Comparison of ENCODE assay signal across 9 mouse cellular contexts in genomic region chr7:4811131-4811530, GRCm38 (mm10). TPM values are rescaled to one million over a fixed set of nuclear protein-coding genes. Genes with fewer than 3 reads are reported as not detected.
DNase-seq lines count a peak whose midpoint lies in the region; ATAC-seq and TF ChIP-seq lines count a peak whose summit lies in the region.
"Not testable (repeated sequence)": the region's sequence is repeated elsewhere in the genome, so short reads cannot be mapped to it uniquely, and the experiment has no call there.
"Had no signal": no experiment of that assay in that cellular context is flagged by ENCODE, and none has a peak within 500 bp of the region (broad histone marks: within the 10 kb centered on the region; RNA-seq: fewer than 3 reads in every experiment).

No protein-coding gene starts in this region.

- peak overlapping the region; percentile 98 for H3K27ac ChIP-seq in embryonic facial prominence, embryonic 10.5 days (replicated peaks)
- not testable (repeated sequence) for H3K27ac ChIP-seq in forebrain, embryonic 15.5 days (replicated peaks); hindbrain, embryonic 11.5 days (ENCODE audit: low read depth, low read length); midbrain, embryonic 12.5 days (replicated peaks); spleen, adult 2 months (ENCODE audit: insufficient read depth, low read length)
- H3K27ac ChIP-seq in kidney, embryonic 15.5 days, result 0 out of 2 replicates have a peak overlapping the region, but pooled peaks have one; percentile 98
- H3K27ac ChIP-seq in liver, embryonic 13.5 days, result peak overlapping the region; percentile 92

- WGBS in embryonic facial prominence, embryonic 10.5 days, result 44% methylated on average over 10 of the region's 10 CpGs
- 33% methylated on average over 10 of the region's 10 CpGs for WGBS in forebrain, embryonic 15.5 days
- 44% methylated on average over 10 of the region's 10 CpGs for whole genome bisulfite sequencing in hindbrain, embryonic 11.5 days
- 39% methylated on average over 10 of the region's 10 CpGs for WGBS in kidney, embryonic 15.5 days
- WGBS in liver, embryonic 13.5 days (ENCODE audit: insufficient replicate concordance), result 15% methylated on average over 10 of the region's 10 CpGs
- 39% methylated on average over 10 of the region's 10 CpGs for WGBS in midbrain, embryonic 12.5 days
- WGBS in spleen, adult 2 months, result 28% methylated on average over 10 of the region's 10 CpGs

- not testable (repeated sequence) for TF ChIP-seq POLR2A in spleen, adult 2 months (IDR thresholded peaks at IDR 0.05; ENCODE audit: low read depth, low read length)

- DNase-seq in embryonic facial prominence, embryonic 10.5 days (ENCODE audit: low spot score); hindbrain, embryonic 11.5 days (ENCODE audit: low spot score); liver, embryonic 13.5 days; spleen, adult 2 months (ENCODE audit: low read depth in 1 of 2, low spot score in 2 of 2): not testable (repeated sequence)

- peaks cover 70% of the 10 kb centered on the region for H3K4me1 ChIP-seq in E14TG2a.4 (replicated peaks; ENCODE audit: low read depth, low read length)
- peaks cover 29% of the 10 kb centered on the region for H3K4me1 ChIP-seq in embryonic facial prominence, embryonic 10.5 days
- H3K4me1 ChIP-seq in forebrain, embryonic 15.5 days, result peaks cover 34% of the 10 kb centered on the region
- not testable (repeated sequence) for H3K4me1 ChIP-seq in hindbrain, embryonic 11.5 days (replicated peaks; ENCODE audit: control insufficient read depth, insufficient read depth, low read length); spleen, adult 2 months (ENCODE audit: control insufficient read depth, insufficient read depth, insufficient read length)
- H3K4me1 ChIP-seq in kidney, embryonic 15.5 days, result peaks cover 28% of the 10 kb centered on the region
- peaks cover 55% of the 10 kb centered on the region for H3K4me1 ChIP-seq in liver, embryonic 13.5 days (replicated peaks)
- H3K4me1 ChIP-seq in midbrain, embryonic 12.5 days, result peaks cover 27% of the 10 kb centered on the region

- TF ChIP-seq CTCF in E14TG2a.4 (conservative IDR thresholded peaks at IDR 0.05; ENCODE audit: low read length); spleen, adult 2 months (IDR thresholded peaks at IDR 0.05; ENCODE audit: extremely low read depth, insufficient read depth, insufficient read length, insufficient replicate concordance): not testable (repeated sequence)

- peak overlapping the region; percentile 81 for H3K9ac ChIP-seq in forebrain, embryonic 15.5 days (replicated peaks)
- peak overlapping the region; percentile 99 for H3K9ac ChIP-seq in hindbrain, embryonic 11.5 days (ENCODE audit: low read depth, low read length)
- peak overlapping the region; percentile 99 for H3K9ac ChIP-seq in kidney, embryonic 15.5 days
- peak overlapping the region; percentile 100 for H3K9ac ChIP-seq in liver, embryonic 13.5 days
- H3K9ac ChIP-seq in midbrain, embryonic 12.5 days (replicated peaks), result peak overlapping the region; percentile 98

- not testable (repeated sequence) for H3K27me3 ChIP-seq in E14TG2a.4 (ENCODE audit: insufficient read depth, low read length); embryonic facial prominence, embryonic 10.5 days (replicated peaks; ENCODE audit: low read depth, poor library complexity, severe bottlenecking); forebrain, embryonic 15.5 days; hindbrain, embryonic 11.5 days (ENCODE audit: control insufficient read depth, insufficient read depth, low read length); kidney, embryonic 15.5 days; liver, embryonic 13.5 days; midbrain, embryonic 12.5 days; spleen, adult 2 months (ENCODE audit: control insufficient read depth, insufficient read depth, low read length)

- ATAC-seq in forebrain, embryonic 15.5 days (replicated peaks); hindbrain, embryonic 11.5 days (ENCODE audit: low FRiP score); kidney, embryonic 15.5 days (replicated peaks; ENCODE audit: low FRiP score); liver, embryonic 13.5 days (ENCODE audit: low read depth); midbrain, embryonic 12.5 days (ENCODE audit: low FRiP score, low read depth): not testable (repeated sequence)

- H3K9me3 ChIP-seq in E14TG2a.4 (ENCODE audit: low read length); embryonic facial prominence, embryonic 10.5 days; forebrain, embryonic 15.5 days; hindbrain, embryonic 11.5 days (ENCODE audit: control insufficient read depth, low read length); kidney, embryonic 15.5 days (replicated peaks); liver, embryonic 13.5 days (replicated peaks); midbrain, embryonic 12.5 days: not testable (repeated sequence)

- H3K4me3 ChIP-seq in E14TG2a.4 (replicated peaks; ENCODE audit: low read length), result peak overlapping the region; percentile 100
- H3K4me3 ChIP-seq in embryonic facial prominence, embryonic 10.5 days, result peak overlapping the region; percentile 97
- H3K4me3 ChIP-seq in forebrain, embryonic 15.5 days, result peak overlapping the region; percentile 77
- peak overlapping the region; percentile 99 for H3K4me3 ChIP-seq in hindbrain, embryonic 11.5 days (ENCODE audit: low read depth, low read length)
- H3K4me3 ChIP-seq in kidney, embryonic 15.5 days (replicated peaks), result peak overlapping the region; percentile 99
- peak overlapping the region; percentile 88 for H3K4me3 ChIP-seq in liver, embryonic 13.5 days (replicated peaks)
- H3K4me3 ChIP-seq in midbrain, embryonic 12.5 days, result peak overlapping the region; percentile 97
- peak overlapping the region; percentile 77; the same call in 1 of the 2 replicates for H3K4me3 ChIP-seq in spleen, adult 2 months (ENCODE audit: extremely low read depth, insufficient read depth, insufficient read length)

- H3K36me3 ChIP-seq in E14TG2a.4 (ENCODE audit: insufficient read depth, low read length), result peaks cover 72% of the 10 kb centered on the region
- H3K36me3 ChIP-seq in embryonic facial prominence, embryonic 10.5 days (replicated peaks), result peaks cover 50% of the 10 kb centered on the region
- H3K36me3 ChIP-seq in forebrain, embryonic 15.5 days, result peaks cover 32% of the 10 kb centered on the region
- not testable (repeated sequence) for H3K36me3 ChIP-seq in hindbrain, embryonic 11.5 days (ENCODE audit: control insufficient read depth, insufficient read depth, low read length)
- H3K36me3 ChIP-seq in kidney, embryonic 15.5 days, result peaks cover 44% of the 10 kb centered on the region
- peaks cover 51% of the 10 kb centered on the region for H3K36me3 ChIP-seq in liver, embryonic 13.5 days
- H3K36me3 ChIP-seq in midbrain, embryonic 12.5 days, result peaks cover 36% of the 10 kb centered on the region
- peaks cover 23% of the 10 kb centered on the region for H3K36me3 ChIP-seq in spleen, adult 2 months (ENCODE audit: control insufficient read depth, insufficient read depth, low read length)

- peak overlapping the region; percentile 81 for H3K4me2 ChIP-seq in forebrain, embryonic 15.5 days (replicated peaks)
- H3K4me2 ChIP-seq in hindbrain, embryonic 11.5 days (replicated peaks; ENCODE audit: low read depth, low read length), result peak overlapping the region; percentile 64
- peak overlapping the region; percentile 76 for H3K4me2 ChIP-seq in kidney, embryonic 15.5 days
- H3K4me2 ChIP-seq in liver, embryonic 13.5 days, result peak overlapping the region; percentile 89
- H3K4me2 ChIP-seq in midbrain, embryonic 12.5 days (replicated peaks), result peak overlapping the region; percentile 81

RNA-seq across cellular contexts. Expression of gene Ube2s, which starts 1.3 kb away (rescaled TPM):
- 422 and 438 TPM in 2 replicates for polyA plus RNA-seq in embryonic facial prominence, embryonic 10.5 days (2016; fragmentation: Nextera tagmentation; extraction: Ambion mirVana)
- 363 and 383 TPM in 2 replicates for polyA plus RNA-seq in forebrain, embryonic 15.5 days (2015; fragmentation: Nextera tagmentation; extraction: Ambion mirVana)
- polyA plus RNA-seq in hindbrain, embryonic 11.5 days (2014; fragmentation: Nextera tagmentation; extraction: Ambion mirVana), result 400 and 452 TPM in 2 replicates
- 384 and 386 TPM in 2 replicates for polyA plus RNA-seq in kidney, embryonic 15.5 days (2015; fragmentation: Nextera tagmentation; extraction: Ambion mirVana)
- polyA plus RNA-seq in liver, embryonic 13.5 days (2015; fragmentation: Nextera tagmentation; extraction: Ambion mirVana), result 282 and 292 TPM in 2 replicates
- polyA plus RNA-seq in midbrain, embryonic 12.5 days (2016; fragmentation: Nextera tagmentation; extraction: Ambion mirVana), result 384 TPM in 2 replicates
- 167 and 175 TPM in 2 replicates for polyA plus RNA-seq in spleen, adult 2 months (2012; rRNA removed)

RNA-seq across cellular contexts. Expression of gene Rpl28, which starts 18.5 kb away (rescaled TPM):
- polyA plus RNA-seq in embryonic facial prominence, embryonic 10.5 days (2016; fragmentation: Nextera tagmentation; extraction: Ambion mirVana), result 386 and 403 TPM in 2 replicates
- 224 and 256 TPM in 2 replicates for polyA plus RNA-seq in forebrain, embryonic 15.5 days (2015; fragmentation: Nextera tagmentation; extraction: Ambion mirVana)
- 186 and 191 TPM in 2 replicates for polyA plus RNA-seq in hindbrain, embryonic 11.5 days (2014; fragmentation: Nextera tagmentation; extraction: Ambion mirVana)
- polyA plus RNA-seq in kidney, embryonic 15.5 days (2015; fragmentation: Nextera tagmentation; extraction: Ambion mirVana), result 391 and 408 TPM in 2 replicates
- 242 and 279 TPM in 2 replicates for polyA plus RNA-seq in liver, embryonic 13.5 days (2015; fragmentation: Nextera tagmentation; extraction: Ambion mirVana)
- 300 and 313 TPM in 2 replicates for polyA plus RNA-seq in midbrain, embryonic 12.5 days (2016; fragmentation: Nextera tagmentation; extraction: Ambion mirVana)
- polyA plus RNA-seq in spleen, adult 2 months (2012; rRNA removed), result 316 and 418 TPM in 2 replicates

RNA-seq across cellular contexts. Expression of gene Tmem238, which starts 21.7 kb away (rescaled TPM):
- 4.1 and 4.2 TPM in 2 replicates for polyA plus RNA-seq in embryonic facial prominence, embryonic 10.5 days (2016; fragmentation: Nextera tagmentation; extraction: Ambion mirVana)
- 3.5 TPM in 2 replicates for polyA plus RNA-seq in forebrain, embryonic 15.5 days (2015; fragmentation: Nextera tagmentation; extraction: Ambion mirVana)
- 0.78 and 0.93 TPM in 2 replicates for polyA plus RNA-seq in hindbrain, embryonic 11.5 days (2014; fragmentation: Nextera tagmentation; extraction: Ambion mirVana)
- 12.9 and 14.1 TPM in 2 replicates for polyA plus RNA-seq in kidney, embryonic 15.5 days (2015; fragmentation: Nextera tagmentation; extraction: Ambion mirVana)
- polyA plus RNA-seq in liver, embryonic 13.5 days (2015; fragmentation: Nextera tagmentation; extraction: Ambion mirVana), result 13.7 and 14.6 TPM in 2 replicates
- polyA plus RNA-seq in midbrain, embryonic 12.5 days (2016; fragmentation: Nextera tagmentation; extraction: Ambion mirVana), result 2.5 TPM in 2 replicates
- polyA plus RNA-seq in spleen, adult 2 months (2012; rRNA removed), result 17.5 and 34.9 TPM in 2 replicates

RNA-seq across cellular contexts. Expression of gene Tmem190, which starts 28.4 kb away (rescaled TPM):
- polyA plus RNA-seq in embryonic facial prominence, embryonic 10.5 days (2016; fragmentation: Nextera tagmentation; extraction: Ambion mirVana), result not detected in 2 replicates
- not detected in 2 replicates for polyA plus RNA-seq in forebrain, embryonic 15.5 days (2015; fragmentation: Nextera tagmentation; extraction: Ambion mirVana)
- polyA plus RNA-seq in hindbrain, embryonic 11.5 days (2014; fragmentation: Nextera tagmentation; extraction: Ambion mirVana), result not detected in 2 replicates
- 1.0 TPM in 1 of 2 replicates, not detected in the other for polyA plus RNA-seq in kidney, embryonic 15.5 days (2015; fragmentation: Nextera tagmentation; extraction: Ambion mirVana)
- polyA plus RNA-seq in liver, embryonic 13.5 days (2015; fragmentation: Nextera tagmentation; extraction: Ambion mirVana), result 0.44 TPM in 1 of 2 replicates, not detected in the other
- not detected in 2 replicates for polyA plus RNA-seq in midbrain, embryonic 12.5 days (2016; fragmentation: Nextera tagmentation; extraction: Ambion mirVana)
- polyA plus RNA-seq in spleen, adult 2 months (2012; rRNA removed), result not detected in 2 replicates
- polyA plus RNA-seq: urinary bladder, adult 2 months had no signal

RNA-seq across cellular contexts. Expression of gene Il11, which starts 28.5 kb away (rescaled TPM):
- polyA plus RNA-seq in embryonic facial prominence, embryonic 10.5 days (2016; fragmentation: Nextera tagmentation; extraction: Ambion mirVana), result 0.15 and 0.19 TPM in 2 replicates
- polyA plus RNA-seq in forebrain, embryonic 15.5 days (2015; fragmentation: Nextera tagmentation; extraction: Ambion mirVana), result 0.56 and 1.2 TPM in 2 replicates
- polyA plus RNA-seq in hindbrain, embryonic 11.5 days (2014; fragmentation: Nextera tagmentation; extraction: Ambion mirVana), result 0.08 and 0.14 TPM in 2 replicates
- polyA plus RNA-seq in kidney, embryonic 15.5 days (2015; fragmentation: Nextera tagmentation; extraction: Ambion mirVana), result 0.27 and 0.30 TPM in 2 replicates
- polyA plus RNA-seq in liver, embryonic 13.5 days (2015; fragmentation: Nextera tagmentation; extraction: Ambion mirVana), result 0.05 TPM in 1 of 2 replicates, not detected in the other
- polyA plus RNA-seq in midbrain, embryonic 12.5 days (2016; fragmentation: Nextera tagmentation; extraction: Ambion mirVana), result 0.36 and 0.38 TPM in 2 replicates
- 0.09 and 0.23 TPM in 2 replicates for polyA plus RNA-seq in spleen, adult 2 months (2012; rRNA removed)
